Mouse (Mus musculus) CH12.LX (cell line): Measurements from ENCODE around the gene Maco1.

ENCODE experiments used
- CHD2 ChIP-seq: IDR thresholded peaks from 2 replicates; pipeline ENCODE4 v1.6.1; 2011; ENCODE audit warnings: low read length, improper control_type of control experiment
- CTCF ChIP-seq, 2 experiments: IDR thresholded peaks in 1 of 2; conservative IDR thresholded peaks in 1 of 2; 2 replicates each; pipeline ENCODE4 v1.5.1; 2011 to 2012; ENCODE audit warnings: low read depth in 2 of 2, low read length in 2 of 2, improper control_type of control experiment in 1 of 2, inconsistent platforms in 1 of 2, mild to moderate bottlenecking in 1 of 2, moderate library complexity in 1 of 2
- ELF1 ChIP-seq: IDR thresholded peaks from 2 replicates; pipeline ENCODE4 v1.6.1; 2014; ENCODE audit warnings: low read depth, mild to moderate bottlenecking, inconsistent platforms, low read length, improper control_type of control experiment
- POLR2A ChIP-seq: IDR thresholded peaks from 2 replicates; pipeline ENCODE4 v1.6.1; 2011; ENCODE audit warnings: low read depth, mild to moderate bottlenecking, improper control_type of control experiment, low read length
- POLR2AphosphoS2 ChIP-seq: IDR thresholded peaks from 2 replicates; pipeline ENCODE4 v1.6.1; 2011; ENCODE audit warnings: low read depth, low read length, improper control_type of control experiment

DNA sequence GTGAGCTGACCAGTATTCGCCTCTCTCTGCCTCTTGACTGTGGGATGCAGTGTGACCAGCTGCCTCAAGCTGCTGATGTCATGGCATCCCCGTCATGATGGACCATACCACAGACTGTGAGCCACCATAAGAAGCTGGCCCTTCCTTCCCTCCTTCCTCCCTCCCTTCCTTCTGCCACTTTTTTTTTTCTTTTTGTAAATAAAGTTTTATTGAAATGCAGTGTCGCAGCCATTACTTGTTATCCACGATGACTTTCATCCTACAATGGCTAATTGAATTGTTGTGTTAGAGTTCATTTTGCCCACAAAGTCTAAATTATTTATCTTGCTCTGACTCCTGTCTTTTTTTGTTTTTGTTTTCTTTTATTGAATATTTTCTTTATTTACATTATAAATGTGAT is 5.3 kb upstream of the Maco1 start:
- TF ChIP-seq CHD2 (no peak), ELF1 (no peak), CTCF (conservative IDR thresholded peaks at IDR 0.05 in 1 of 2, IDR thresholded peaks at IDR 0.05 in 1 of 2; ENCODE audit: low read depth in 2 of 2, low read length in 2 of 2) (no peak), POLR2A (no peak), POLR2AphosphoS2 (no peak)
